Mouse (Mus musculus): ENCODE results near the gene Armcx1.
"Not testable (repeated sequence)": the region's sequence is repeated elsewhere in the genome, so short reads cannot be mapped to it uniquely, and the experiment has no call there.

The Armcx1 gene

GRCm38 (mm10) chrX:134757293-134757995 lies 39.7 kb downstream of the Armcx1 start:
- DNase-seq (ENCODE audit: low read depth, low spot score): no peak

DNA sequence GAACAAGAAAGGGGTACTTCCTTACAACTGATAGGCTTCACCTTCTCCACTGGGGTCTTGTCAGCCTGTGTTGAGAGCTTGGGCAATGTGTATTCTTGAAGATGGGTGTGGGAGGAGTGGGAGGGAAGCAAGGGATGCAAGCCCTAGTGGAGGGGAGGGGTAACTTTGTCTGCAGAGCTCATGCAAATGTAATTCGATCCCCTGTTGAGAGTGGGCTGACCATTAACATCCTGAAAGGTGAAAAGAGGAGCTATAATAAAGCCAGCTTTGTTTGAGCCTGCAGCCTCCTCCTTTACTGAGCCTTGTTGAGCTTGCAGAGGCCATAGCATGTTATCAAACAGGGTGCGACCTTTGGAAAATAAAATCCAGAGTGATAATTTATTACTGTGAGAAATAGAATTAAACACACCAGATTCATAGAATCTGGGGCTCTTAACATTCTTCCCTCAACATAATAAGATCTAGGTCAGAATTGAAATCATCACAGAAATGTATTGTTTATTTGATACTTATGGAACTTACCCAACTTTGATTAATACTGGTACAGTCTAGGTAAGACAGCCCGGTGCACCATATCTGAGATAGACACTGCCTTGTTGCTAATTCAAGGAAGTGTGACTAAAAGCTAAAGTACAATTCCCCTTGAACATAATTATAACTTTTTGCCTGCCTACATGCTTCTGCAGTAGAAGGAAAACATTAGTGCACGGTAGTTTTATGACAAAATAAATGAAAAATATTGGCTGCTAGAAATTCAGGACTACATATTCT lies 45.9 kb downstream of the Armcx1 start:
- DNase-seq (ENCODE audit: low read depth, low spot score): not testable (repeated sequence)
